Mouse (Mus musculus): Measurements from ENCODE around the gene Zfp146.
A peak's percentile ranks its signal among the peaks of the same experiment; 100 is the strongest.
"Not testable (repeated sequence)": the region's sequence is repeated elsewhere in the genome, so short reads cannot be mapped to it uniquely, and the experiment has no call there.

The Zfp146 gene

GRCm38 (mm10) chr7:30122188-30122530 lies 47.4 kb downstream of the Zfp146 start:
- DNase-seq (ENCODE audit: low spot score): peak; percentile 3

GRCm38 (mm10) chr7:30121308-30122187 lies 48.0 kb downstream of the Zfp146 start, which contains the start of gene Zfp382:
TSS of gene Zfp382 (plus strand) at chr7:30121942.
- peak; percentile 77 for DNase-seq (ENCODE audit: low spot score)

GRCm38 (mm10) chr7:30117935-30118334 lies 51.6 kb downstream of the Zfp146 start:
- DNase-seq (ENCODE audit: low spot score): not testable (repeated sequence)

- no peak for DNase-seq (ENCODE audit: low spot score)
These were observed 53.5 kb downstream of the Zfp146 start for GRCm38 (mm10) chr7:30116076-30116475.
